Mouse (Mus musculus) spleen, adult 18-20 months (tissue): ENCODE results near the gene Misp.

Experiments used
- DNase-seq, 2 experiments: peaks; one replicate each; pipeline ENCODE4 v3.0.0; 2022; ENCODE audit warnings: mixed read lengths in 2 of 2

The Misp gene

GRCm38 (mm10) chr10:79831583-79831982 is 10.8 kb downstream of the Misp start:
- DNase-seq: no peak

DNA sequence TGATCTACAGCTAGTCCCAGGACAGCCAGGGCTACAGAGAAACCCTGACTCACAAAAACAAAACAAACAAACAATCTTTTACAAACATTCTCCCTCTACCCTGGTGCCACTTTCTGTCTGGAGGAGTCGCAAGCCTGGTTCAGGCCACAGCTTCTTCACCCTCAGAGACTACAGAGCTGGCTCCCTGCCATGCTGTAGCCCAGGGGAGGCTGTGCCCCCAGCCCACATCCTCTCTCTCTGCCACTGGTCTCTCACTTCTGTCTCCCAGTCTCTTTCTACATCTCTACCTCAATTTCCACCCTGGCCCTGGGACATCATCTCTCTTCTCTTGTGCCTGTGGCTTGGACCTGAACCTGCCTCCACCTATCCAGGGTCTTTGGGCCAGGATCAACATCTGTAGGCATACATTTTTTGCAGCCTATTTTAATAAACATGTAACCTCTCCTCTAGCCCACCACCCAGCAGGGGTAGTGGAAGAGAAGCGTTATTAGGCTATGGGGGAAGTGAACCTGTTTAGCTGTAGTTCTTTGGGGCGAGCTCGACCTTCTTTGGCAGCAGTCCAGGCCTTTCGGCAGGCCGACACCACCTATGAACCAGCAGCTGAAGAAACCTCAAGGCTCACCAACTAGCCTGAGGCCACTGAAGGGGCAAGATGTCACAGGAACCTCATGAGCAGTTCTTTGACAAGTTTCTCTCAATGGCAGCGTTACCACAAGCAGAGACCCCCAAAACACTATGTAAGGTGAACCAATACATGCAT is 11.4 kb downstream of the Misp start:
- DNase-seq: no peak

GRCm38 (mm10) chr10:79832786-79833181 is 12.0 kb downstream of the Misp start:
- no peak for DNase-seq

GRCm38 (mm10) chr10:79834769-79835398 is 14.1 kb downstream of the Misp start:
- peak; percentile 63 to 81 for DNase-seq

DNA sequence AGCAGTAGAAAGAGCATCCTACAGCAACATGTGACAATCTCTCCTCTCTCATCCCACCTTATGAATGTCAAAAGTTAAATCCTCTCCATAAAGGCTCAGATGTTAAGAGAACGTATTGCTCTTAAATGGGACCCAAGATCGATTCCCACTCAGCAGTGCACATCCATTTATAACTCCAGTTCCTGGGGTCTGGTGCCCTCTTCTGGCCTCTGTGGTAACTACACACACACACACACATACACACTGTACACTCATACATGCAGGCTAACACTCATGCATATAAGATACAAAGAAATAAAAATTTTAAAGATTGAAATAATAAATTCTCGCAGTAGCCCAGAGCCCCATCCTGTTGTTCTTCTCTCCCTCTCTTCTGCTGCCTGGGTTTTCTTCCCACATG is 16.1 kb downstream of the Misp start:
- no peak for DNase-seq

DNA sequence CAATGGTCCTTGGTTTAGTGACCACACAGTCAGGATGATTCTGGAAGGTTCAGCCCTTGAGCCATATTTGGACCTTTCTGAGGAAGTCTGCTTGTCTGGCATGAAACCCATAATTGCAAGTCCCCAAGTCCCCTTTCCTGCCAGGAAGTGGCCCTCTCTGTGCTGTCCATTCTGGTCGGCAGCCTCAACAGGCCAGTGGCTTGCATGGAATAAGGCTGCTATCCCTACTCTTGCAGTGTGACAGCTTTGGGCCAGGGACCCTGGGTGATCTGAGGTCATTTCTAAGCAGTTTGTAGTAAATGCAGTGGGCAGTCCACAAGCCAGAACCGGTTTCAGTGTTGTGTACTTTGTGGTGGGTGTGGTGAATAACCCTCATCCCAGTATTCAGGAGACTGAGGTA is 17.4 kb downstream of the Misp start:
- no peak for DNase-seq

DNA sequence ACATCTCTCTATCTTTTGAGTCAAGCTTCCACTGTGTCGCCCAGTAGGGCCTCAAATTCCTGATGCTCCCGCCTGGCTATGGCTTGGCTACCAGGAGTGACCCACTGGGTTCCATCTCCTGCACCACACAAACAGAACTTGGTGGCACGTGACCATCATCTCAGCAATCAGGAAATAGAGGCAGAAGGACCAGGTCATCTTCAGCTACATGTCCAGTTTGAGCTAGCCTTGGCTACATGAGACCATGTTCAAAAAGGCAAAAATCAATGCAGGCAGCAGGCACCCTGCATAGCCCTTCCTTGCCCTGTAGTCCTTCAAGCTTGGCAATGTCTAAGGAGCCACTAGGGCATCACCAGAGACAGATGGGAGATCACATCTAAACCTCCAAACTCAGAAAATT is 19.3 kb downstream of the Misp start:
- no peak for DNase-seq

DNA sequence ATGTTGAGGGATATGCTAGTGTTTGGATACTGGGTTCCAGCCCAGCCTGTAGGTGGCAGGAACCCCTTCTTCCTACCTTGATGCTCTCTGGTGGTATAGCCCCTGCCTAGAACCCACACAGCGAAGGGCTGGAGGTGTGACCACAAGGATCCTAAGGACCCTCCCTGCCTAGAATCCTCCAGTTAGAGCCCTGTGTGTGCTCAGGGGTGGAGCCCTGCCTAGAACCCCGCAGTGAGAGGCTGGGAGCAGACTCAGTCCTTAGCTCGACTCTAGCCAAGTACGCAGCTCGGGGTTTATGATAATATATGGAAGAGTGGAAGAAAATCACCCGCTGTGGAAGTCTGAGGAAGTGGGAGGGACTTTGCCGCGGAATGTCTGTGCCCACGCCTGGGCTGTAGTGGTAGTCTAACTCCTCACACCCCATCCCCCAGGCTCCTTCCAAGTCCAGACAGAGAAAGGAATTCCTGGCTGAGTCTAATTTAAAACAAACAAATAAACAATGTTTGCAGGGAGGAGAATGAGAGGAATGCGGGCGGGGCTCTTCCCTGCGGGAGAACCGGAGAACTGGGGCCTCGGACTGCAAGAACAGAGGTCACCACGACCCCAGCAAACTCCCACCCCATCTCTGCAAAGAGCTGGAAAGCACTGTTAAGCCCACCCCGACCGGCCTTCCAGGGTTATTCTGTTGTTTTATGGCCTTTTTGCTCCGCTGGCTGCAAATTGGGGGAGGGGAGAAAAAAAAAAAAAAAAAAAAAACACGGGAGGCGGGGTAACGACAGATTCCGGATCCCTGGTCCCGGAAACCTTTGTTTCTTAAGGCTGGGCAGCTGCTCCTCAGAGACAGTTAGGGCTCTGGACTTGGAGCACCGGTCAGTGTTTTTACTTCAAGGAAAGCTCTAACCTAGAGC is 20.1 kb downstream of the Misp start:
- DNase-seq: no peak

GRCm38 (mm10) chr10:79842322-79842721 is 21.5 kb downstream of the Misp start:
- DNase-seq: no peak

GRCm38 (mm10) chr10:79843476-79843875 is 22.7 kb downstream of the Misp start:
- no peak for DNase-seq

- no peak for DNase-seq
These were observed 25.8 kb downstream of the Misp start for GRCm38 (mm10) chr10:79846553-79846952.

- peak in 1 of 2 experiments; percentile 9 for DNase-seq
These were observed 29.3 kb downstream of the Misp start for GRCm38 (mm10) chr10:79849941-79850628.

DNA sequence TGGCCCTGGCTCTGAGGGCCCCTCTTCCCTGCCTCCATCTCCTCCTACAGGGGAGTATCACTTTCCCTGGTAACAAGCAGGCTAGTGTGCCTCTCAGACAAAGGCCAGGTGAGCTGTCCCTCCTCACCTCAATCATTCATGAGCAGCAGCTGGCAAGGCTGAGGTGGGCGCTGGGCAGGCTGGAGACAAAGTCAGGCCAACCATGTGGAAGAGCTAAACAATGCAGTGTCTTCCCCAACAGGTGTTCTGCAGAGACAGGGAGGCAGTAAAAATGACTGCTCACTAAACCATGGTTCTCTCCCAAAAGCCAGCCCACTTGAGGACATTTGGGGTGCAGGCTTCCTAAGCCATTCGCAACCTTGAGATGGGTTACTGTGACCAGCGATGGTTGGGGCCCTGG is 30.9 kb downstream of the Misp start:
- DNase-seq: no peak

- no peak for DNase-seq
These were observed 31.5 kb downstream of the Misp start for GRCm38 (mm10) chr10:79852107-79852789.

GRCm38 (mm10) chr10:79852827-79853226 is 32.0 kb downstream of the Misp start:
- no peak for DNase-seq

- peak; percentile 65 to 72 for DNase-seq
These were observed 32.6 kb downstream of the Misp start for GRCm38 (mm10) chr10:79853392-79853791.

- peak; percentile 97 to 98 for DNase-seq
These were observed 33.3 kb downstream of the Misp start, which contains the start of gene Ptbp1 for GRCm38 (mm10) chr10:79853860-79854795. Gene Ptbp1, plus strand, starts transcription at chr10:79854427.

GRCm38 (mm10) chr10:79854801-79855541 is 34.2 kb downstream of the Misp start:
- peak; percentile 68 to 75 for DNase-seq

GRCm38 (mm10) chr10:79855558-79856184 is 34.9 kb downstream of the Misp start:
- DNase-seq: peak in 1 of 2 experiments; percentile 19

- no peak for DNase-seq
These were observed 35.5 kb downstream of the Misp start for GRCm38 (mm10) chr10:79856280-79856679.
